Mouse (Mus musculus) kidney, embryonic 15.5 days (tissue): ENCODE measurements around the gene Sltm. TPM values are rescaled to one million over a fixed set of nuclear protein-coding genes. Genes with fewer than 3 reads are reported as not detected.

Experiments
- ATAC-seq: fragments of 200-750 bp; cut with Nextera tagmentation; replicated peaks from 2 replicates; pipeline ENCODE4 v1.8.0; 2017; ENCODE audit warnings: moderate TSS enrichment; ENCODE audit not compliant: low FRiP score
- H3K27ac ChIP-seq: fragments of 300-500 bp; sonication (generic); 2 replicates; pipeline ENCODE4 v1.5.1; 2015; ENCODE audit warnings: mild to moderate bottlenecking, inconsistent platforms
- H3K27me3 ChIP-seq: fragments of 300-500 bp; sonication (generic); 2 replicates; pipeline ENCODE4 v1.6.1; 2015; ENCODE audit warnings: inconsistent platforms
- H3K36me3 ChIP-seq: fragments of 300-500 bp; sonication (generic); 2 replicates; pipeline ENCODE4 v1.6.1; 2015; ENCODE audit warnings: inconsistent platforms
- H3K4me1 ChIP-seq: fragments of 300-500 bp; sonication (generic); 2 replicates; pipeline ENCODE4 v1.6.1; 2015; ENCODE audit warnings: inconsistent platforms
- H3K4me2 ChIP-seq: fragments of 300-500 bp; sonication (generic); 2 replicates; pipeline ENCODE4 v1.6.1; 2015; ENCODE audit warnings: moderate library complexity, mild to moderate bottlenecking, inconsistent platforms
- H3K4me3 ChIP-seq: fragments of 300-500 bp; sonication (generic); replicated peaks from 2 replicates; pipeline ENCODE4 v1.5.1; 2015; ENCODE audit warnings: mild to moderate bottlenecking, inconsistent platforms
- H3K9ac ChIP-seq: fragments of 300-500 bp; sonication (generic); 2 replicates; pipeline ENCODE4 v1.6.1; 2015; ENCODE audit warnings: mild to moderate bottlenecking, inconsistent platforms
- H3K9me3 ChIP-seq: fragments of 300-500 bp; sonication (generic); replicated peaks from 2 replicates; pipeline ENCODE4 v1.6.1; 2016; ENCODE audit warnings: inconsistent platforms
- WGBS: fragments of 180-500 bp; shearing (Covaris S2); methylation state at CpG from one replicate; pipeline ENCODE4 v1.1.7; 2015; ENCODE audit warnings: mixed read lengths; 5-methylcytosine and 5-hydroxymethylcytosine counted together
- polyA plus RNA-seq: library from polyadenylated mRNA; unstranded; fragments of >200 nt; fragmentation: Nextera tagmentation; extraction: Ambion mirVana; gene quantifications from 2 replicates; pipeline ENCODE4 v1.2.1, GENCODE M21; 2015

The Sltm gene
- polyA plus RNA-seq, 1 experiment from 2014 or later = 63.1 TPM

DNA sequence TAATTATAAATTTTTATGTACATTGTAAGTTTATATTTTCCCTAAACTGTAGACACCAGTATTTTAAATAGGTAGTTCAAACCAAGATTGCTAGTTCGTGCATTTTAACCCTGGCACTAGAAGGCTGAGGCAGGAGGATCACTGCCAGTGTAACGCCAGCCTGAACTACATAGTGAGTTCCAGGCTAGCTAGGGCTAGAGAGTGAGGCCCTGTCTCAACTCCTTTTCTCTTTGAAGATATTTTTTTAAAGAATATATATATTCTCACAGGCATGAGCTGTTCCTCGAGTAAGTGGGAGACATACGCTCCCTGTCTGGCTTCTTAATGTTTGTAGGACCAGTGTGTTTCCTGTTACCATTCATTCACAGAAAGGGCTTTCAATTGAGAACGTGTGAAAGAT, 14.2 kb downstream of the Sltm start:
- ATAC-seq = no peak
- no peak overlapping the region for H3K4me3 ChIP-seq
- H3K9ac ChIP-seq = no peak overlapping the region
- H3K4me2 ChIP-seq = no peak overlapping the region
- WGBS = 87% methylated on average over 5 of the region's 5 CpGs
- H3K4me1 ChIP-seq = no peaks in the 10 kb centered on the region
- H3K9me3 ChIP-seq = peaks cover 10% of the 10 kb centered on the region
- no peak overlapping the region for H3K27ac ChIP-seq
- no peaks in the 10 kb centered on the region for H3K27me3 ChIP-seq
- H3K36me3 ChIP-seq = peaks cover 37% of the 10 kb centered on the region

DNA sequence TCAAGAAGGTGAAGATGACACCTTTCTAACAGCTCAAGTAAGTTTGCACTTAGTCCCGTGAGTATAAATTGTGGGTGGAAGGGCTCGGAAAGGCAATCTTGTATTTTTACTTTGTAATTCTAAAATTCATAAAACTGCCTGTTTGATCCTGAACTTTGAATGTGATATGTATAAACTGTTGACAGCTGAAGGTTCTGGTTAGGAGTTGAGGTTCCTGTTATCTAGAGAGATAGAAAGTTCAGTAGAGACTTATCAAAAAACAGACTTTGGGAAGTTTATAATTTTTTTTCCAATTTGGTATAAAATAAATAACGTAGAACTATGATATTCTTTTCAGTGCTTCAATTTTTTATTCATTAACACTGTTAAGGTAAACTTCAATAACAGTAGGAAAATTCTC, 20.3 kb downstream of the Sltm start:
- Histone ChIP-seq H3K9ac (no peak overlapping the region), H3K27me3 (no peaks in the 10 kb centered on the region), H3K9me3 (no peaks in the 10 kb centered on the region), H3K4me1 (no peaks in the 10 kb centered on the region), H3K4me2 (no peak overlapping the region), H3K36me3 (peaks cover 33% of the 10 kb centered on the region), H3K27ac (no peak overlapping the region), H3K4me3 (no peak overlapping the region)
- WGBS = 89% methylated on average over 3 of the region's 3 CpGs
- no peak for ATAC-seq

DNA sequence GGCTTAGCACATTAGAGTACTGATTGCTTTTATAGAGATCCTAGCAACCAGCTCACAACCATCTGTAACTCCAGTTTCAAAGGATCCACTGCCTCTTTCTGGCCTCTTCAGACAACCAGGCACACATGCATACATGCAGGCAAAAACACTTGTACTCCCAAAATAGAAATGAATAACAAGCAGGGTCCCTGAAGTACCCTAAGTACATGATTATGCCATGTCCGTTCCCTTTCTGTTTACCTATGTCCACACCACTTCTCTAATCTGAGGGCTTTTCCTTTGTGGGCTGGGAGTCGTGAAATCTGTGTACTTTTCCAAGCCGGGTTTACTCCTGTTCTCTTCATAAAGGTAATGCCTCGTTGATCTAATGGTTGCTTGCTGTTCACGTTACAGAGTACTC, 25.1 kb downstream of the Sltm start:
- Histone ChIP-seq H3K4me2 (no peak overlapping the region), H3K9me3 (no peaks in the 10 kb centered on the region), H3K4me3 (no peak overlapping the region), H3K4me1 (no peaks in the 10 kb centered on the region), H3K27ac (no peak overlapping the region), H3K9ac (no peak overlapping the region), H3K27me3 (no peaks in the 10 kb centered on the region), H3K36me3 (peaks cover 24% of the 10 kb centered on the region)
- WGBS = 88% methylated on average over 5 of the region's 5 CpGs
- no peak for ATAC-seq

DNA sequence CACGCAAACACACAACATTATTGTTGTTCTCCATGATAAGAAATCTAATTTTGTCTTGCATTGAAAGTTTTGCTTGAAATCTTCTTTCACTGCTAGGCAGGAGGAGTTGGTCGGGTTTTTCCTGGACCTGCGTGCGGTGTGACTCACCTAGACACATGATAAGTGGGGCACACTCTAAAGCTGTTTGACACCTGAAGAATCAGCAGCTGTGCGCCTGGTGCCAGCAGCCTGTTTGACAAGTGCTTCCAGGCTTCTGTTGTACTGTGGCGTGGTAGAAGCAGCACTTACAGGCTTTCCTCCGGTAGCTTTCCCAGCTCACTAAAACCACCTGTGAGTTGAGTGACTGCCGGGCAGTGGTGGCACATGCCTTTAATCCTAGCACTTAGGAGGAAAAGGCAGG, 27.8 kb downstream of the Sltm start:
- Histone ChIP-seq H3K27me3 (no peaks in the 10 kb centered on the region), H3K9ac (no peak overlapping the region), H3K27ac (no peak overlapping the region), H3K4me1 (no peaks in the 10 kb centered on the region), H3K9me3 (no peaks in the 10 kb centered on the region), H3K36me3 (peaks cover 43% of the 10 kb centered on the region), H3K4me3 (no peak overlapping the region), H3K4me2 (no peak overlapping the region)
- 90% methylated on average over 8 of the region's 8 CpGs for WGBS
- ATAC-seq = no peak

DNA sequence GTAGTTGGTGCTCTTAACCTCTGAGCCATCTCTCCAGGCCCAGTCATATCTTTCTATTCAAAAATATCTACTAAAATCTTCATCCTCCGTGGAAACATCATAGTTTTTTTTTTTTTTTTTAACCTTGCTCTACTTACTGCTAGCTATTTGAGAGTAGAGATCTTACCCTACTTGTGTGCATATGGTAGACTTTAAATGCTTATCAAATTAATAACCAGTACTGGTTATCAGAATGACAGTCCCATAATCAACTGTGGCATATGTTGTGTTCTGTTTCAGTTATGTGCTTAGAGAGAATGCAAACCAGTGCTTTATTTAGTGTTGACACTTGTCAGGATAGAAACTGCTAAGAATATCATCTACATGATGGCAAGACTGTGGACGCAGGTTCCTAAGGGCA, 35.6 kb downstream of the Sltm start:
- no peak overlapping the region for H3K4me2 ChIP-seq
- H3K9me3 ChIP-seq = no peaks in the 10 kb centered on the region
- ATAC-seq = no peak
- WGBS = 90% methylated on average over 2 of the region's 2 CpGs
- no peaks in the 10 kb centered on the region for H3K4me1 ChIP-seq
- H3K27ac ChIP-seq = no peak overlapping the region
- H3K36me3 ChIP-seq = peaks cover 82% of the 10 kb centered on the region
- no peak overlapping the region for H3K4me3 ChIP-seq
- H3K27me3 ChIP-seq = no peaks in the 10 kb centered on the region
- H3K9ac ChIP-seq = no peak overlapping the region

DNA sequence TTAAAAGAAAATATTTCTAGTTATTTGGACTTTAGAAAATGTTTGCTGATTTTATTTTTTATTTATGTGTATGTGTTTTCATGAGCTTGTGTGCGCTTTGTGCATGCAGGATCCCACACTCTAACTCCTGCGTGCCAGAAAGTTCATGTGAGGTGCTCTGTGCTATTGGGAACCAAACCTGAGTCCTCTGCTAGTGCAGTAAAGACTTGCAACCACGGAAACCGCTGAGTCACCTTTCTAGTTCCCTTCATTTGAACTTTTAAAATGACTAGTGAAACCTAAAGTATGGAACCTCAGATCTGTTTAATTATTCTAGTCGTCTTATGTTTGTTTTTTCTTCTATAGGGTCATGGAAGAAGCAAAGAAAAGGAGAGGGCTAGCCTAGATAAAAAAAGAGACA, 38.4 kb downstream of the Sltm start:
- Histone ChIP-seq H3K4me2 (no peak overlapping the region), H3K4me1 (no peaks in the 10 kb centered on the region), H3K9me3 (no peaks in the 10 kb centered on the region), H3K36me3 (peaks cover 84% of the 10 kb centered on the region), H3K9ac (no peak overlapping the region), H3K27ac (no peak overlapping the region), H3K27me3 (no peaks in the 10 kb centered on the region), H3K4me3 (no peak overlapping the region)
- WGBS = 87% methylated on average over 5 of the region's 5 CpGs
- ATAC-seq = no peak

DNA sequence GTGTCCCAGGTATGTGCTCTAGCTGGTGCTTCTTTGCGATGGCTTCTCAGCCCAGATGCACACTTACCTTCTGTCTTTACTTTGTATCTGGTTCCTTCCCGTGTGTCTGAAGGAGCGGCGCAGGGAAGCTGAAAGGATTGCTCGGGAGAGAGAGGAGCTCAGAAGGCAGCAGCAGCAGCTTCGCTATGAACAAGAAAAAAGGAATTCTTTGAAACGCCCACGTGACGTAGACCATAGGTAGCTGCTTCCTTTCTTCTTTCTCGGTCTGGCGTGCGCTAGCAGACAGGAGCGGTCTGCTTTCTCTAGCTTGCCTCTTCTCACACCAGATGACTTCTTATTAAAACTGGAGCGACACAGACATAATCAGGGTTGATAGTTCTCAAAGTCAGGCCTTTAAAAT, 42.1 kb downstream of the Sltm start:
- ATAC-seq = no peak
- Histone ChIP-seq H3K9ac (no peak overlapping the region), H3K36me3 (peaks cover 89% of the 10 kb centered on the region), H3K9me3 (no peaks in the 10 kb centered on the region), H3K4me2 (no peak overlapping the region), H3K4me3 (no peak overlapping the region), H3K27ac (no peak overlapping the region), H3K27me3 (no peaks in the 10 kb centered on the region), H3K4me1 (no peaks in the 10 kb centered on the region)
- WGBS = 92% methylated on average over 14 of the region's 14 CpGs

DNA sequence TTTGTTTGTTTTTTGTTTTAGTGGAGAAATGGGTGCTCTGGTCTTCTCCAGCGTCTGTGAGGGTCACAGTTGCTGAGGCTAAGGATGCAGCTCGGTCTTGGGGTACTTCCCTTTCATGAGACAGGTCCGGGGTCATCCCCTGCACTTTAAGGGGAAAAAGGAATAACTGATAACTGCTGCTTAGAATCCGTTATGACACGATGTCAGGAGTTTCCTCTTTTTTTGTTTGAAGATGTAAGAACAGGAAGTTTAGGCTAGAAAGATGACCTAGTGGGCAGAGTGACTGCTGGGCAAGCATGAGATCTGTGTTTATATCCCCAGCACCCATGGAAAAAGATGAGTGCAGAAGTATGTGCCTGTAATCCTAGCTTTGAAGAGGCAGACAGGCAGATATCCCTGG, 42.6 kb downstream of the Sltm start:
- H3K27me3 ChIP-seq = no peaks in the 10 kb centered on the region
- H3K9ac ChIP-seq = no peak overlapping the region
- no peak overlapping the region for H3K4me3 ChIP-seq
- peaks cover 89% of the 10 kb centered on the region for H3K36me3 ChIP-seq
- no peaks in the 10 kb centered on the region for H3K9me3 ChIP-seq
- no peak overlapping the region for H3K27ac ChIP-seq
- no peaks in the 10 kb centered on the region for H3K4me1 ChIP-seq
- no peak for ATAC-seq
- WGBS = 79% methylated on average over 5 of the region's 5 CpGs
- no peak overlapping the region for H3K4me2 ChIP-seq

DNA sequence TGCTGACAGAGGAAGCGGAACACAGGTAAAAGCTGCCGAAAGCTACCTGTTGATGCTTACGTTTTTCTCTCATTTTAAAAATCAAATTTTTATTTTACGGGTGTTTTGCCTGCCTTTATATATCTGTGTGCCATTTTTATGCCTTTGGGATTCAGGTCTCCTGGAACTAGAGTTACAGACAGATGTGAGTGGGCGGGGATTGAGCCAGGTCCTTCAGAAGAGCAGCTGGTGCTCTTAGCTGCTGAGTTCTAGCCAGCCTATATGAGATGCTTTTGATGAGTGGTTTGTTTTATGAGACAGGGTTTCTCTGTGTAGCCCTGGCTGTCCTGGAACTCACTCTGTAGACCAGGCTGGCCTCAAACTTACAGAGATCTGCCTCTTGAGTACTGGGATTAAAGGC, 44.6 kb downstream of the Sltm start:
- no peak overlapping the region for H3K27ac ChIP-seq
- H3K27me3 ChIP-seq = no peaks in the 10 kb centered on the region
- H3K9me3 ChIP-seq = no peaks in the 10 kb centered on the region
- H3K36me3 ChIP-seq = peaks cover 90% of the 10 kb centered on the region
- ATAC-seq = no peak
- no peak overlapping the region for H3K4me2 ChIP-seq
- H3K9ac ChIP-seq = no peak overlapping the region
- no peak overlapping the region for H3K4me3 ChIP-seq
- 95% methylated on average over 5 of the region's 5 CpGs for WGBS
- H3K4me1 ChIP-seq = no peaks in the 10 kb centered on the region

DNA sequence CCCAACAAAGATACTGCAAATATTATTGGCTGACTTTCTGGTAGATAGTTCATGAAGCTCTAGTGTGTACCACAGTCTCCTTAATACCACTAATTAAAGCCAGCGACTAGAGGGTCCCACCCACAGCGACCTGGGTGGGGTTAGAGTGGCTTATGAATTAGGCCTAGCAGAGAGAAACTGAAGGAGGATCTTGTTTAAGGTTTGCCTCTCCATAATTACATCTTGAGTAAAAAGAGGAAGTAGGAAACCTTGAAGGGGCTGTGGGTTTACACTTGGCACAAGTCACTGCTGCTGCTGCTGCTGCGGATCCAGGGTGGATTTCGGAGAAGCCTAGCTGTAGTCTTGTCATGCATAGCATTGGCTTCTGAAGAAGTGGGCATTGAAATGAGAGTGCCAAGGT, 48.2 kb downstream of the Sltm start:
- H3K4me1 ChIP-seq = no peaks in the 10 kb centered on the region
- H3K9me3 ChIP-seq = no peaks in the 10 kb centered on the region
- peaks cover 98% of the 10 kb centered on the region for H3K36me3 ChIP-seq
- H3K9ac ChIP-seq = no peak overlapping the region
- no peaks in the 10 kb centered on the region for H3K27me3 ChIP-seq
- 93% methylated on average over 4 of the region's 4 CpGs for WGBS
- H3K4me3 ChIP-seq = no peak overlapping the region
- no peak overlapping the region for H3K27ac ChIP-seq
- no peak for ATAC-seq
- H3K4me2 ChIP-seq = no peak overlapping the region

DNA sequence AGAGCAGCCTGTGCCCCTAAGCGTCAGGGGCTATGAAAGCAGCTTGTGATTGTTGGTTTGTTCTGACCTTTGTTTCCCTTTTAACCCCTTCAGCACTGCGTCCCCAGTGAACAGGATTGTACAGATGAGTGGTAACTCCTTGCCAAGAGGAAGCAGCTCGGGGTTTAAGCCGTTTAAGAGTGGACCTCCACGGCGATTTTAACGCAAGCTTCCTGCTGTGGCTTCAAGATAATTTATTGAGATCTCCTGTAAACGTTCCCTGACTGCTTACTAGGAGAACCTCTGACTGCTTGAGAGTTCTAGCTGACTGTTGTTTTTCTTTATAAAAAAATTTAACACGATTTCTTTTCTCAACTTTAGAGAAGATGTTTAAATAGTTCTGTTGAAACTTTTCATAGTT, 48.9 kb downstream of the Sltm start:
- ATAC-seq = no peak

DNA sequence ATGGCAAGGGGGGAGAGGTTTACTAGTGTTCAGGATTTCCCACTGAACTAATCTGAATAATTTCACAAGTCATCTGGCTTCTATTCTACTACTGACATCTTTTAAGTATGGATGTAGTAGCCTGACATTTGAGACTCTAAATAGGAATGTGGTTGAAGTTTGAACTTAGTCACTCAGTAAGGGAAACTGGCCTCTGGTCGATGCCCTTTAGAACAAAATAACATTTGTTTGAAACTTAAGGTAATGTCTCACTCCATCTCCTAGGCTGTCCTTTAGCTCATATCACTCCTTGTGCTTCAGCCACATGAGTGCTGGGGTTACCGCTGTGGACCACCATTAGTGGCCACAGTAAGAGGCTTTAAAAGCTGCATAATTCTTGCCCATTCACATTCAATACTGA, 55.7 kb downstream of the Sltm start:
- H3K4me1 ChIP-seq = no peaks in the 10 kb centered on the region
- no peak overlapping the region for H3K9ac ChIP-seq
- ATAC-seq = no peak
- no peak overlapping the region for H3K27ac ChIP-seq
- H3K27me3 ChIP-seq = no peaks in the 10 kb centered on the region
- no peak overlapping the region for H3K4me2 ChIP-seq
- peaks cover 46% of the 10 kb centered on the region for H3K36me3 ChIP-seq
- H3K4me3 ChIP-seq = no peak overlapping the region
- WGBS = 83% methylated on average over 2 of the region's 2 CpGs
- no peaks in the 10 kb centered on the region for H3K9me3 ChIP-seq

More for the DNA sequence above, 48.9 kb downstream of the Sltm start:
- Histone ChIP-seq H3K36me3 (peaks cover 98% of the 10 kb centered on the region), H3K4me1 (no peaks in the 10 kb centered on the region), H3K4me2 (no peak overlapping the region), H3K27ac (no peak overlapping the region; the same call in 1 of the 2 replicates), H3K9ac (no peak overlapping the region), H3K4me3 (no peak overlapping the region), H3K27me3 (no peaks in the 10 kb centered on the region), H3K9me3 (no peaks in the 10 kb centered on the region)
- 37% methylated on average over 9 of the region's 9 CpGs for WGBS

DNA sequence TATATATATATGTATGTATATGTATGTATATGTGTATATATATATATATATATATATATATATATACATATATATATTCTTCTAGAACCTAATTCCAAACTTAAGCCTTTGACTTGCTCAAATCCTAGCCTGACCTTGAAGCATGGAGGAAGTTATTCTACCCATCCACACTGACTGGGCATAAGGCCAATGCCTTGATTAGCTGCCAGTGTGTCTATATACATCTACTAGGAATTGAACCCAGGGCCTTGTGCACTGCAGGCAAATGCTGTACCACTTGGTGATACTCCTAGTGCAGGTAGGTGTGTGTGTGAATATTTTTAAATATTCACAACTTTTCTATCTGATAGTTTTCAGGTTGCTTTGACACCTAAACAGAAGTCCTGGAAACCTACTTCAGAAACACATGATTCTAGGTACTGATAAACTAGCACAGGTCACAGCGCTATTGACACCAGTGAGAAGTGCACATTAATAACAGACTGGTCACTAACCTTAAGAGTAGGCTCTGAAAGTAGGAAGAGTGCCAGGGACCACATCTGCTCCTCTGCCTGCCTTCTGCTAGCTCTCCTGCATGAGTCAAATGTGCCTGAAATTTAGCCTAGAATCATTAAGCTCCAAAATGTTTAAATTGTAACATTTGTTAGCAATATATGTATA, 59.8 kb downstream of the Sltm start:
- Histone ChIP-seq H3K4me2 (no peak overlapping the region), H3K9ac (no peak overlapping the region), H3K9me3 (no peaks in the 10 kb centered on the region), H3K4me3 (no peak overlapping the region), H3K36me3 (peaks cover 28% of the 10 kb centered on the region), H3K4me1 (no peaks in the 10 kb centered on the region), H3K27ac (no peak overlapping the region), H3K27me3 (no peaks in the 10 kb centered on the region)
- ATAC-seq = no peak
- 88% methylated on average over 1 of the region's 1 CpGs for WGBS
